Mouse (Mus musculus) thymus, adult 2 months (tissue): ENCODE measurements at regions not wholly inside any gene's neighbourhood (a gene's known extent, or its start where the extent isn't known, plus 50 kb on each side); places are given as distances from the start of the nearest gene placed in this dataset.

Experiments
- DNase-seq: peaks from one replicate; pipeline ENCODE4 v3.0.0; 2021
- H3K27ac ChIP-seq: fragments of 200-500 bp; 2 replicates; pipeline ENCODE4 v1.5.1; 2012; ENCODE audit warnings: low read length, control low read depth; ENCODE audit not compliant: control insufficient read depth, insufficient read depth
- H3K27me3 ChIP-seq: fragments of 200-500 bp; 2 replicates; pipeline ENCODE4 v1.6.1; 2012; ENCODE audit warnings: mild to moderate bottlenecking, low read length, moderate library complexity, mixed read lengths; ENCODE audit not compliant: control insufficient read depth, insufficient read depth
- H3K36me3 ChIP-seq: fragments of 200-500 bp; 2 replicates; pipeline ENCODE4 v1.6.1; 2012; ENCODE audit warnings: mild to moderate bottlenecking, low read length, moderate library complexity; ENCODE audit not compliant: control insufficient read depth, insufficient read depth
- H3K4me1 ChIP-seq: fragments of 200-500 bp; replicated peaks from 2 replicates; pipeline ENCODE4 v1.6.1; 2012; ENCODE audit warnings: low read length; ENCODE audit not compliant: control insufficient read depth, insufficient read depth
- H3K4me3 ChIP-seq: fragments of 200-500 bp; 2 replicates; pipeline ENCODE4 v1.5.1; 2012; ENCODE audit warnings: mild to moderate bottlenecking, low read length, control low read depth, moderate library complexity; ENCODE audit not compliant: control insufficient read depth, insufficient read depth
- CTCF ChIP-seq: fragments of 200-500 bp; IDR thresholded peaks from 2 replicates; pipeline ENCODE4 v1.5.1; 2012; ENCODE audit warnings: mild to moderate bottlenecking, control low read depth, low read length, moderate library complexity, borderline replicate concordance; ENCODE audit not compliant: control insufficient read depth, poor library complexity, insufficient read depth; ENCODE audit errors: extremely low read depth
- POLR2A ChIP-seq: fragments of 200-500 bp; IDR thresholded peaks from 2 replicates; pipeline ENCODE4 v1.6.1; 2012; ENCODE audit warnings: mild to moderate bottlenecking, low read length, control low read depth, moderate library complexity; ENCODE audit not compliant: control insufficient read depth, poor library complexity, insufficient read depth; ENCODE audit errors: extremely low read depth
- WGBS: fragments of 180-500 bp; shearing (Covaris S2); methylation state at CpG from one replicate; pipeline ENCODE4 v1.1.7; 2018; 5-methylcytosine and 5-hydroxymethylcytosine counted together

- TF ChIP-seq CTCF (no peak), POLR2A (no peak)
- 83% methylated on average over 6 of the region's 6 CpGs for WGBS
- DNase-seq, result no peak
These were observed 86.3 kb upstream of the Tab2 start for GRCm38 (mm10) chr10:8042306-8042705.

GRCm38 (mm10) chr10:8041790-8042189 lies 85.8 kb upstream of the Tab2 start:
- H3K27me3 ChIP-seq, result no peaks in the 10 kb centered on the region
- no peak for DNase-seq
- WGBS, result 88% methylated on average over 8 of the region's 8 CpGs
- no peak overlapping the region for H3K4me3 ChIP-seq
- H3K27ac ChIP-seq, result no peak overlapping the region
- peaks cover 3% of the 10 kb centered on the region; the same call in 1 of the 2 replicates for H3K4me1 ChIP-seq
- no peaks in the 10 kb centered on the region for H3K36me3 ChIP-seq
- TF ChIP-seq POLR2A, result no peak

More at GRCm38 (mm10) chr10:8042306-8042705, 86.3 kb upstream of the Tab2 start:
- Histone ChIP-seq H3K4me3 (no peak overlapping the region), H3K27ac (no peak overlapping the region), H3K36me3 (no peaks in the 10 kb centered on the region), H3K27me3 (no peaks in the 10 kb centered on the region), H3K4me1 (peaks cover 1% of the 10 kb centered on the region; the same call in 1 of the 2 replicates)

- 73% methylated on average over 5 of the region's 5 CpGs for WGBS
- Histone ChIP-seq H3K36me3 (no peaks in the 10 kb centered on the region), H3K27me3 (no peaks in the 10 kb centered on the region), H3K27ac (no peak overlapping the region), H3K4me1 (peaks cover 3% of the 10 kb centered on the region; the same call in 1 of the 2 replicates), H3K4me3 (no peak overlapping the region)
- TF ChIP-seq CTCF (no peak), POLR2A (no peak)
- DNase-seq, result no peak
These were observed 82.1 kb upstream of the Tab2 start for GRCm38 (mm10) chr10:8037986-8038631.

GRCm38 (mm10) chr10:8036293-8036692 lies 80.3 kb upstream of the Tab2 start:
- Histone ChIP-seq H3K4me1 (peaks cover 3% of the 10 kb centered on the region; the same call in 1 of the 2 replicates), H3K27ac (no peak overlapping the region), H3K4me3 (no peak overlapping the region), H3K36me3 (no peaks in the 10 kb centered on the region), H3K27me3 (no peaks in the 10 kb centered on the region)
- TF ChIP-seq POLR2A (no peak), CTCF (no peak)
- no peak for DNase-seq
- 96% methylated on average over 4 of the region's 4 CpGs for WGBS

- H3K36me3 ChIP-seq, result no peaks in the 10 kb centered on the region
- no peak overlapping the region for H3K27ac ChIP-seq
- DNase-seq, result no peak
- H3K4me1 ChIP-seq, result peaks cover 3% of the 10 kb centered on the region; the same call in 1 of the 2 replicates
- no peaks in the 10 kb centered on the region for H3K27me3 ChIP-seq
- no peak overlapping the region for H3K4me3 ChIP-seq
- TF ChIP-seq CTCF, result no peak
- TF ChIP-seq POLR2A, result no peak
- 98% methylated on average over 1 of the region's 1 CpGs for WGBS
These were observed 79.3 kb upstream of the Tab2 start for GRCm38 (mm10) chr10:8035310-8035709.

GRCm38 (mm10) chr10:8032203-8032602 lies 76.2 kb upstream of the Tab2 start:
- H3K4me1 ChIP-seq, result peaks cover 1% of the 10 kb centered on the region; the same call in 1 of the 2 replicates
- H3K27ac ChIP-seq, result no peak overlapping the region
- no peaks in the 10 kb centered on the region for H3K36me3 ChIP-seq
- 45% methylated on average over 1 of the region's 1 CpGs for WGBS
- no peak for DNase-seq
- H3K27me3 ChIP-seq, result no peaks in the 10 kb centered on the region
- no peak overlapping the region for H3K4me3 ChIP-seq
- TF ChIP-seq POLR2A (no peak), CTCF (no peak)

- H3K36me3 ChIP-seq, result no peaks in the 10 kb centered on the region
- H3K27me3 ChIP-seq, result no peaks in the 10 kb centered on the region
- H3K4me1 ChIP-seq, result no peaks in the 10 kb centered on the region
- H3K4me3 ChIP-seq, result no peak overlapping the region
- DNase-seq, result no peak
- no peak overlapping the region for H3K27ac ChIP-seq
- TF ChIP-seq CTCF (no peak), POLR2A (no peak)
- 66% methylated on average over 2 of the region's 2 CpGs for WGBS
These were observed 72.8 kb upstream of the Tab2 start for GRCm38 (mm10) chr10:8028840-8029239.
